Mouse (Mus musculus) urinary bladder, adult 2 months (tissue): ENCODE measurements around the gene Ahcy. TPM values are rescaled to one million over a fixed set of nuclear protein-coding genes. Genes with fewer than 3 reads are reported as not detected.
"Not testable (repeated sequence)": the region's sequence is repeated elsewhere in the genome, so short reads cannot be mapped to it uniquely, and the experiment has no call there.

Experiments
- DNase-seq: peaks from one replicate; pipeline ENCODE4 v3.0.0; 2022; ENCODE audit warnings: low spot score
- polyA plus RNA-seq: library from polyadenylated mRNA; depleted of rRNA; stranded (reverse); fragments of >200 nt; gene quantifications from 2 replicates; pipeline ENCODE4 v1.2.3, GENCODE M21; 2012

Ahcy gene
- polyA plus RNA-seq, 1 experiment, result 42.3 TPM

- no peak for DNase-seq
Observed at GRCm38 (mm10) chr2:155074766-155075330, 551 bp upstream of the Ahcy start.

- DNase-seq, result no peak
Observed at GRCm38 (mm10) chr2:155073347-155073746, 950 bp downstream of the Ahcy start.

- DNase-seq, result no peak
Observed at GRCm38 (mm10) chr2:155072353-155073145, 1.7 kb downstream of the Ahcy start.

- DNase-seq, result no peak
Observed at GRCm38 (mm10) chr2:155071027-155071426, 3.3 kb downstream of the Ahcy start.

GRCm38 (mm10) chr2:155057361-155057760, 16.9 kb downstream of the Ahcy start:
- DNase-seq, result no peak

- no peak for DNase-seq
Observed at GRCm38 (mm10) chr2:155056076-155056578, 18.2 kb downstream of the Ahcy start.

- no peak for DNase-seq
Observed at GRCm38 (mm10) chr2:155054672-155055071, 19.6 kb downstream of the Ahcy start.

- not testable (repeated sequence) for DNase-seq
Observed at GRCm38 (mm10) chr2:155053512-155053911, 20.8 kb downstream of the Ahcy start.

GRCm38 (mm10) chr2:155052681-155053080, 21.6 kb downstream of the Ahcy start:
- DNase-seq, result no peak

- DNase-seq, result no peak
Observed at GRCm38 (mm10) chr2:155051622-155052351, 22.5 kb downstream of the Ahcy start.

GRCm38 (mm10) chr2:155050504-155051236, 23.6 kb downstream of the Ahcy start:
- peak; percentile 83 for DNase-seq

GRCm38 (mm10) chr2:155050108-155050503, 24.2 kb downstream of the Ahcy start:
- no peak for DNase-seq

- no peak for DNase-seq
Observed at GRCm38 (mm10) chr2:155047452-155048178, 26.7 kb downstream of the Ahcy start.

- no peak for DNase-seq
Observed at GRCm38 (mm10) chr2:155046803-155047202, 27.5 kb downstream of the Ahcy start.

- no peak for DNase-seq
Observed at GRCm38 (mm10) chr2:155045075-155045474, 29.2 kb downstream of the Ahcy start.

- no peak for DNase-seq
Observed at GRCm38 (mm10) chr2:155044542-155044941, 29.8 kb downstream of the Ahcy start.

GRCm38 (mm10) chr2:155039956-155040355, 34.3 kb downstream of the Ahcy start:
- DNase-seq, result no peak

- DNase-seq, result no peak
Observed at GRCm38 (mm10) chr2:155032938-155033710, 41.2 kb downstream of the Ahcy start.

- no peak for DNase-seq
Observed at GRCm38 (mm10) chr2:155030831-155031230, 43.5 kb downstream of the Ahcy start.

GRCm38 (mm10) chr2:155020247-155020826, 54.0 kb downstream of the Ahcy start:
- DNase-seq, result not testable (repeated sequence)
